Mouse (Mus musculus): ENCODE data around the gene Necap2. TPM values are rescaled to one million over a fixed set of nuclear protein-coding genes. Genes with fewer than 3 reads are reported as not detected.

Gene Necap2
- total RNA-seq (2023), result 69.7 TPM

DNA sequence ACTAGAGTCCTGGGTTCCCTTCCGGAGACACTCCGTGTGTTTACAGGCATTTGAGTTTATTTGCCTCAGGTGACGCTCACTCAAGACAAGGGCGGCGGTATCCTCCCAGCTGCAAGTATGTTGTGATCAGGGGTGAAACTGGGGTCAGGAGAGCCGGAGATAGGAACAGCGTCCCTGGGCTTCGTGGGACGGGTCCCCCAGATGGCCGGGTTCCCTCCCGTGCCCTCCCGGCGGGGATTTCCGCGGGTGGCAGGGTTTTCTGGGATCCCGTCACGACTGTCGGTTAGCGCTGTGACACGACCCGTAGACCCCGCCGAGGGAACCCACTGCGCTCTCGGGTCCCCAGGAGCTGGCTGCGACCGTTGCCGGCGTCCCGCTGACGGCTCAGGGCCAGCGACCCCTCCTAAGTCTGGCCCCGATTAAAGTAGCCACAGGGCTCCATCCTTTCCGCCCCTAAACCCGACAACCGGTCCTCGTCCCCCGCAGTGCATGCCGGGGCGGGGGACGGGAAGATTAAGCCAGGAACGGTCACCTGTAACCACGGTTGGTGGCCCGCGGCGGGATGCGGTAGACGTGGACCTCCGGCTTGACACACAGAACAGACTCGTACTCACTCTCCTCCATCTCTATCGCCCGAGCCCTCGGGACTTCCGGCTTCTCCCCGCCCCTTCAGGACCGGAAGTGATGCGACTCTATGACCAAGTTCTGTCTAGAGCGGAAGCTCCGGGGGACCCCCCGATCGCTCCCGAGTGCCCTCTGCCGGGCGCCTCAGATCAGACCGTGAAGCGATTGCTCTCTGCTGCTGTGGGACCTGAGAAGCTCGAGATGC is at the start of gene Necap2:
Gene Necap2, minus strand, starts transcription at position 677 of the 829 bp plus-strand sequence.

DNA sequence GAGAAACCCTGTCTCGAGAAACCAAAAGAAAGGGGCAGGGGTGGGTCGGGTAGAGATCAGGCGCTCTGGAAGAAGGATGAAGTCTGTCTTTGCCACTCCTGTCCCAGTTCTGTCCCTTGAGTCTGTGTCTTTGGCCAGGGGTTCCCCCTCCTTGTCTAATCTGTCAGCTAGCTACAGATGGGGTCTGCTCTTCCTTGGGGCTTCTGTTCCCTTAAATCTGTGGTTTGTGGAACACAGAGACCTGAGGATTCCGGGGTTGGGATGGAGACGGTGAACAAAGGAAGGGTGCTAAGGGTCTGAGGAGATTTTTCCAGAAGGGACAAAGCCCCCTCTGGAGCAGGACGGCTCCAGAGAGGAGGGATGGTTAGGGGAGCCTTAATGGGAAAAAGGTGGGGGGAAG is 9.9 kb upstream of the Necap2 start, which contains the start of gene Spata21:
Gene Spata21, plus strand, starts transcription at position 301 of the 400 bp plus-strand sequence.

DNA sequence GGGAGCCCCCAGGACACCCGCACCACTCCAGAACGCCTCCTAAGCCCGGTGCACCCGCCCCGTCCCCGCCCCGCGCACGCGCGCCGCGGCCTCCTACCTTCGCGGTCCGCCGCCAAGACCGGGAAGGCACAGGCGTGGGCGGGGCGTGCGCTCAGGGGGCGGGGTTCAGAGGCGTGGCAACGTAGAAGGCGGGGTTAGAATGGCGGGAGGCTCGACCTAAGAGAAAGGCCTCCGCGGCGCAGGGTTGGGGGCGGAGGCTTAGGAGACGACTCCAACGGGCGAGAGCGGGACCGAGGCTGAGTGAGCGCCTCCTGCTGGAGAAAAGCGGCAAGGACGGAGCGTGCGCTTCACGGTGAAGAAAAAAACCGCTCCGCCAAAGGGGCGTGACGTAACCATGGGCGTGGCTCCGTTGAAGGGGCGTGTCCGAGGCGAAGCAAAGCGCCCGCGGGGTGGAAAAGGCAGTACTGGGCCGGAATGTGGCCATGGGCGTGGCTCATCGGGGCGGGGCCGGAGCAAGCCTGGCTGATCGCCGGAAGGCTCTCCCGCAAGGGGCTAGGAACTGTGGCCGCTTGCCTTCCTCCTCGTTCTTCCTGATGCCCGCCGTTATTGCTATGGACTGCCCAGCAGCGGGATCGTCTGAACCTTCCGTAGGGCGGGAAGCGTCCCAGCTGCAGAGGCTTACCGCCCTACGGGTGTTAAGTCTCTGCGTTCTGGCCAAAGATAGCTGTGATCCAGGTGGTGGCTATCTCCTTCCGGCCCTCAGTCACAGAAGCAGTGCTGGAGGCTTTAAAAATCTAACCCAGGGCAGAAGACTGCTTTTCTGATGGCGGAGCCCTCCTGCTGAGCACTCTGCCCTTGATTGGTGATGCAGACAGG is 17.5 kb downstream of the Necap2 start, which contains the start of gene Crocc:
Gene Crocc, minus strand, starts transcription at position 125 of the 876 bp plus-strand sequence.

Other genes starting within 250 kb of the Necap2 start
- gene Padi1, start 232.6 kb downstream of the Necap2 start, total RNA-seq (2023), result 0.31 TPM
- gene Padi2, start 172.0 kb downstream of the Necap2 start, total RNA-seq (2023), result 42.4 TPM
- 84.0 TPM for gene Sdhb, start 117.2 kb downstream of the Necap2 start, total RNA-seq (2023)
- gene Atp13a2, start 91.5 kb downstream of the Necap2 start, total RNA-seq (2023), result 31.8 TPM
- gene Mfap2, start 67.9 kb downstream of the Necap2 start, total RNA-seq (2023), result not detected
- gene Crocc, start 17.8 kb downstream of the Necap2 start, total RNA-seq (2023), result 13.7 TPM
- not detected for gene Spata21, start 10.0 kb upstream of the Necap2 start, total RNA-seq (2023)
- gene Szrd1, start 61.4 kb upstream of the Necap2 start, total RNA-seq (2023), result 97.7 TPM
- gene Fbxo42, start 69.6 kb upstream of the Necap2 start, total RNA-seq (2023), result 21.5 TPM
- 2.3 TPM for gene Rsg1, start 135.6 kb upstream of the Necap2 start, total RNA-seq (2023)
- gene Arhgef19, start 161.1 kb upstream of the Necap2 start, total RNA-seq (2023), result not detected
- gene Epha2, start 222.9 kb upstream of the Necap2 start, total RNA-seq (2023), result 1.2 TPM

All from CD8-positive naive resting alpha-beta T cell, adult 57 days (primary cell).